Mouse (Mus musculus): ENCODE data around the gene Fut8. TPM values are rescaled to one million over a fixed set of nuclear protein-coding genes. Genes with fewer than 3 reads are reported as not detected.

Gene Fut8
- polyA plus RNA-seq, 1 experiment from 2014 or later = 29.5 TPM

- H3K27ac ChIP-seq = no peak overlapping the region
- WGBS (ENCODE audit: missing documents) = 83% methylated on average over 1 of the region's 1 CpGs
- no peaks in the 10 kb centered on the region for H3K79me2 ChIP-seq (ENCODE audit: inconsistent target)
- no peak overlapping the region for H3K4me3 ChIP-seq (ENCODE audit: inconsistent target)
- no peaks in the 10 kb centered on the region for H3K36me3 ChIP-seq (ENCODE audit: inconsistent target)
Observed at GRCm38 (mm10) chr12:77481153-77481552, 243.2 kb downstream of the Fut8 start.

- Histone ChIP-seq H3K4me3 (ENCODE audit: inconsistent target) (no peak overlapping the region), H3K36me3 (ENCODE audit: inconsistent target) (no peaks in the 10 kb centered on the region), H3K79me2 (ENCODE audit: inconsistent target) (no peaks in the 10 kb centered on the region), H3K27ac (no peak overlapping the region)
- WGBS (ENCODE audit: missing documents) = 94% methylated on average over 3 of the region's 3 CpGs
Observed at GRCm38 (mm10) chr12:77481799-77482198, 243.9 kb downstream of the Fut8 start.

- Histone ChIP-seq H3K79me2 (ENCODE audit: inconsistent target) (no peaks in the 10 kb centered on the region), H3K4me3 (ENCODE audit: inconsistent target) (no peak overlapping the region), H3K36me3 (ENCODE audit: inconsistent target) (no peaks in the 10 kb centered on the region), H3K27ac (no peak overlapping the region)
- 79% methylated on average over 9 of the region's 9 CpGs for WGBS (ENCODE audit: missing documents)
Observed at GRCm38 (mm10) chr12:77483180-77483855, 245.4 kb downstream of the Fut8 start.

- H3K4me3 ChIP-seq (ENCODE audit: inconsistent target) = no peak overlapping the region
- WGBS (ENCODE audit: missing documents) = 86% methylated on average over 3 of the region's 3 CpGs
- no peaks in the 10 kb centered on the region for H3K79me2 ChIP-seq (ENCODE audit: inconsistent target)
- H3K36me3 ChIP-seq (ENCODE audit: inconsistent target) = no peaks in the 10 kb centered on the region
- no peak overlapping the region for H3K27ac ChIP-seq
Observed at GRCm38 (mm10) chr12:77484761-77485160, 246.8 kb downstream of the Fut8 start.

GRCm38 (mm10) chr12:77491478-77491877 lies 253.6 kb downstream of the Fut8 start:
- Histone ChIP-seq H3K79me2 (ENCODE audit: inconsistent target) (no peaks in the 10 kb centered on the region), H3K4me3 (ENCODE audit: inconsistent target) (no peak overlapping the region), H3K36me3 (ENCODE audit: inconsistent target) (no peaks in the 10 kb centered on the region), H3K27ac (no peak overlapping the region)
- WGBS (ENCODE audit: missing documents) = 95% methylated on average over 3 of the region's 3 CpGs

- no peaks in the 10 kb centered on the region for H3K79me2 ChIP-seq (ENCODE audit: inconsistent target)
- no peak overlapping the region for H3K27ac ChIP-seq
- 93% methylated on average over 1 of the region's 1 CpGs for WGBS (ENCODE audit: missing documents)
- H3K36me3 ChIP-seq (ENCODE audit: inconsistent target) = no peaks in the 10 kb centered on the region
- no peak overlapping the region for H3K4me3 ChIP-seq (ENCODE audit: inconsistent target)
Observed at GRCm38 (mm10) chr12:77495781-77496180, 257.9 kb downstream of the Fut8 start.

GRCm38 (mm10) chr12:77498153-77498552 lies 260.2 kb downstream of the Fut8 start:
- H3K27ac ChIP-seq = no peak overlapping the region
- no peak overlapping the region for H3K4me3 ChIP-seq (ENCODE audit: inconsistent target)
- WGBS (ENCODE audit: missing documents) = 83% methylated on average over 2 of the region's 2 CpGs
- no peaks in the 10 kb centered on the region for H3K36me3 ChIP-seq (ENCODE audit: inconsistent target)
- H3K79me2 ChIP-seq (ENCODE audit: inconsistent target) = no peaks in the 10 kb centered on the region

GRCm38 (mm10) chr12:77500439-77501055 lies 262.6 kb downstream of the Fut8 start:
- H3K79me2 ChIP-seq (ENCODE audit: inconsistent target) = no peaks in the 10 kb centered on the region
- no peak overlapping the region for H3K27ac ChIP-seq
- WGBS (ENCODE audit: missing documents) = 33% methylated on average over 5 of the region's 5 CpGs
- no peaks in the 10 kb centered on the region for H3K36me3 ChIP-seq (ENCODE audit: inconsistent target)
- no peak overlapping the region for H3K4me3 ChIP-seq (ENCODE audit: inconsistent target)

GRCm38 (mm10) chr12:77501466-77502240 lies 263.7 kb downstream of the Fut8 start:
- H3K4me3 ChIP-seq (ENCODE audit: inconsistent target) = no peak overlapping the region
- no peak overlapping the region for H3K27ac ChIP-seq
- H3K36me3 ChIP-seq (ENCODE audit: inconsistent target) = no peaks in the 10 kb centered on the region
- WGBS (ENCODE audit: missing documents) = 71% methylated on average over 7 of the region's 7 CpGs
- H3K79me2 ChIP-seq (ENCODE audit: inconsistent target) = no peaks in the 10 kb centered on the region

- Histone ChIP-seq H3K79me2 (ENCODE audit: inconsistent target) (no peaks in the 10 kb centered on the region), H3K27ac (no peak overlapping the region)
- WGBS (ENCODE audit: missing documents) = 98% methylated on average over 3 of the region's 3 CpGs
Observed at GRCm38 (mm10) chr12:77502243-77502642, 264.3 kb downstream of the Fut8 start.

GRCm38 (mm10) chr12:77505431-77505830 lies 267.5 kb downstream of the Fut8 start:
- Histone ChIP-seq H3K36me3 (ENCODE audit: inconsistent target) (no peaks in the 10 kb centered on the region), H3K79me2 (ENCODE audit: inconsistent target) (no peaks in the 10 kb centered on the region), H3K27ac (no peak overlapping the region), H3K4me3 (ENCODE audit: inconsistent target) (no peak overlapping the region)
- WGBS (ENCODE audit: missing documents) = 57% methylated on average over 2 of the region's 2 CpGs

More at GRCm38 (mm10) chr12:77502243-77502642, 264.3 kb downstream of the Fut8 start:
- no peaks in the 10 kb centered on the region for H3K36me3 ChIP-seq (ENCODE audit: inconsistent target)
- H3K4me3 ChIP-seq (ENCODE audit: inconsistent target) = no peak overlapping the region

- H3K4me3 ChIP-seq (ENCODE audit: inconsistent target) = no peak overlapping the region
- H3K27ac ChIP-seq = no peak overlapping the region
- no peaks in the 10 kb centered on the region for H3K79me2 ChIP-seq (ENCODE audit: inconsistent target)
- 91% methylated on average over 24 of the region's 24 CpGs for WGBS (ENCODE audit: missing documents)
- H3K36me3 ChIP-seq (ENCODE audit: inconsistent target) = no peaks in the 10 kb centered on the region
Observed at GRCm38 (mm10) chr12:77507770-77508169, 269.8 kb downstream of the Fut8 start.

- Histone ChIP-seq H3K4me3 (ENCODE audit: inconsistent target) (no peak overlapping the region), H3K36me3 (ENCODE audit: inconsistent target) (no peaks in the 10 kb centered on the region), H3K27ac (no peak overlapping the region), H3K79me2 (ENCODE audit: inconsistent target) (no peaks in the 10 kb centered on the region)
- 90% methylated on average over 7 of the region's 7 CpGs for WGBS (ENCODE audit: missing documents)
Observed at GRCm38 (mm10) chr12:77510758-77511157, 272.8 kb downstream of the Fut8 start.

- no peaks in the 10 kb centered on the region for H3K36me3 ChIP-seq (ENCODE audit: inconsistent target)
- no peak overlapping the region for H3K27ac ChIP-seq
- no peaks in the 10 kb centered on the region for H3K79me2 ChIP-seq (ENCODE audit: inconsistent target)
- 84% methylated on average over 9 of the region's 9 CpGs for WGBS (ENCODE audit: missing documents)
- no peak overlapping the region for H3K4me3 ChIP-seq (ENCODE audit: inconsistent target)
Observed at GRCm38 (mm10) chr12:77511206-77511605, 273.3 kb downstream of the Fut8 start.

GRCm38 (mm10) chr12:77511631-77512030 lies 273.7 kb downstream of the Fut8 start:
- Histone ChIP-seq H3K4me3 (ENCODE audit: inconsistent target) (no peak overlapping the region), H3K79me2 (ENCODE audit: inconsistent target) (no peaks in the 10 kb centered on the region), H3K27ac (no peak overlapping the region), H3K36me3 (ENCODE audit: inconsistent target) (no peaks in the 10 kb centered on the region)
- 92% methylated on average over 3 of the region's 3 CpGs for WGBS (ENCODE audit: missing documents)
